Comparison of ENCODE assay signal across 8 mouse cellular contexts in genomic region chr15:99473801-99474575, GRCm38 (mm10). TPM values are rescaled to one million over a fixed set of nuclear protein-coding genes. Genes with fewer than 3 reads are reported as not detected.
A peak's percentile ranks its signal among the peaks of the same experiment; 100 is the strongest.
DNase-seq lines count a peak whose midpoint lies in the region; ATAC-seq and TF ChIP-seq lines count a peak whose summit lies in the region.

No protein-coding gene starts in this region.

- H3K27ac ChIP-seq in left cerebral cortex, adult 2 months, result peak overlapping the region; percentile 90
- peak overlapping the region; percentile 89 for H3K27ac ChIP-seq in limb, embryonic 14.5 days (replicated peaks; ENCODE audit: low read depth, low read length)
- peak overlapping the region; percentile 93 for H3K27ac ChIP-seq in midbrain, embryonic 13.5 days

- H3K36me3 ChIP-seq in limb, embryonic 14.5 days (ENCODE audit: control insufficient read depth, insufficient read depth, low read length), result peaks cover 19% of the 10 kb centered on the region
- H3K36me3 ChIP-seq in midbrain, embryonic 13.5 days, result peaks cover 4% of the 10 kb centered on the region
- no peaks in the 10 kb centered on the region for H3K36me3 ChIP-seq in splenic B cell, adult 2 months (ENCODE audit: control insufficient read depth, insufficient read depth, low read length, poor library complexity, severe bottlenecking)

- peaks cover 6% of the 10 kb centered on the region; the same call in 1 of the 2 replicates for H3K4me1 ChIP-seq in limb, embryonic 14.5 days (ENCODE audit: control insufficient read depth, insufficient read depth, low read length)
- H3K4me1 ChIP-seq in midbrain, embryonic 13.5 days (replicated peaks), result peaks cover 14% of the 10 kb centered on the region

- peak overlapping the region; percentile 91 for H3K4me3 ChIP-seq in left cerebral cortex, adult 2 months
- peak overlapping the region; percentile 78 for H3K4me3 ChIP-seq in limb, embryonic 14.5 days (replicated peaks; ENCODE audit: low read length)
- peak overlapping the region; percentile 87 for H3K4me3 ChIP-seq in midbrain, embryonic 13.5 days (replicated peaks)

- intact Hi-C loops in left cerebral cortex, adult 2 months (cut with DNase I), result loop anchor here (5.0 kb wide), 1 partner anchor 157 kb away; no protein-coding TSS in a partner anchor

- ATAC-seq in limb, embryonic 14.5 days (ENCODE audit: low FRiP score, low read depth), result peak; percentile 74
- peak; percentile 86 for ATAC-seq in midbrain, embryonic 13.5 days

- 5% methylated on average over 32 of the region's 38 CpGs for WGBS in limb, embryonic 14.5 days
- 7% methylated on average over 38 of the region's 38 CpGs for WGBS in midbrain, embryonic 13.5 days

- H3K4me2 ChIP-seq in limb, embryonic 14.5 days (replicated peaks; ENCODE audit: low read depth, low read length, severe bottlenecking), result peak overlapping the region; percentile 60
- peak overlapping the region; percentile 81 for H3K4me2 ChIP-seq in midbrain, embryonic 13.5 days (replicated peaks)

- no peaks in the 10 kb centered on the region for H3K9me3 ChIP-seq in limb, embryonic 14.5 days (ENCODE audit: control insufficient read depth, low read length)
- no peaks in the 10 kb centered on the region for H3K9me3 ChIP-seq in midbrain, embryonic 13.5 days

- no peaks in the 10 kb centered on the region for H3K27me3 ChIP-seq in limb, embryonic 14.5 days (ENCODE audit: control insufficient read depth, insufficient read depth, low read length)
- no peaks in the 10 kb centered on the region for H3K27me3 ChIP-seq in midbrain, embryonic 13.5 days
- no peaks in the 10 kb centered on the region for H3K27me3 ChIP-seq in splenic B cell, adult 2 months (ENCODE audit: control insufficient read depth, insufficient read depth, low read length, poor library complexity, severe bottlenecking)

- TF ChIP-seq POLR2A in limb, embryonic 14.5 days (IDR thresholded peaks at IDR 0.05; ENCODE audit: borderline replicate concordance, extremely low read depth, insufficient read depth, insufficient read length), result no peak

- peak; percentile 44 to 50 for DNase-seq in left cerebral cortex, adult 2 months (ENCODE audit: extremely low spot score in 1 of 2, low spot score in 2 of 2)
- DNase-seq in left cerebral cortex, adult 8-10 months (ENCODE audit: low spot score in 2 of 2), result no peak
- DNase-seq in cerebellum, postnatal 25 days, result peak; percentile 54 to 65
- peak; percentile 63 for DNase-seq in gastrocnemius, postnatal 10 days
- peak; percentile 68 for DNase-seq in induced T-regulatory cell, adult 2 months (ENCODE audit: low read depth)
- DNase-seq in limb, embryonic 14.5 days (ENCODE audit: low spot score), result peak; percentile 81
- DNase-seq in splenic B cell, adult 2 months (ENCODE audit: low read depth, low spot score), result peak; percentile 46

- TF ChIP-seq CTCF in left cerebral cortex, adult 2 months (IDR thresholded peaks at IDR 0.05), result no peak

- H3K9ac ChIP-seq in limb, embryonic 14.5 days (ENCODE audit: low read depth, low read length, severe bottlenecking), result peak overlapping the region; percentile 85
- peak overlapping the region; percentile 91 for H3K9ac ChIP-seq in midbrain, embryonic 13.5 days (replicated peaks)

RNA-seq across cellular contexts. Expression of gene Bcdin3d, which starts 0.5 kb away (rescaled TPM):
- total RNA-seq in left cerebral cortex, adult 2 months (2021), result 1 to 10 TPM; 3.7 to 5.4 TPM
- 1 to 10 TPM; 4.5 to 6.2 (median 6.2) TPM for total RNA-seq in left cerebral cortex, adult 8-10 months (2022)
- 1 to 10 TPM; 5.3 TPM for total RNA-seq in gastrocnemius, postnatal 10 days (2021)
- 9.0 and 9.2 TPM in 2 replicates for polyA plus RNA-seq in limb, embryonic 14.5 days (2012; rRNA removed)
- polyA plus RNA-seq in limb, embryonic 14.5 days (2014; fragmentation: Nextera tagmentation; extraction: Ambion mirVana), result 13.6 and 14.5 TPM in 2 replicates
- 26.5 and 26.9 TPM in 2 replicates for polyA plus RNA-seq in midbrain, embryonic 13.5 days (2015; fragmentation: Nextera tagmentation; extraction: Ambion mirVana)

RNA-seq across cellular contexts. Expression of gene Nckap5l, which starts 16.4 kb away (rescaled TPM):
- total RNA-seq in left cerebral cortex, adult 2 months (2021), result 10 to 100 TPM; 19.2 to 21.3 TPM
- total RNA-seq in left cerebral cortex, adult 8-10 months (2022), result 10 to 100 TPM; 19.1 to 22.9 (median 19.5) TPM
- total RNA-seq in gastrocnemius, postnatal 10 days (2021), result 10 to 100 TPM; 12.3 to 21.0 TPM
- 24.4 and 32.4 TPM in 2 replicates for polyA plus RNA-seq in limb, embryonic 14.5 days (2012; rRNA removed)
- 14.1 and 19.3 TPM in 2 replicates for polyA plus RNA-seq in limb, embryonic 14.5 days (2014; fragmentation: Nextera tagmentation; extraction: Ambion mirVana)
- 12.2 and 15.6 TPM in 2 replicates for polyA plus RNA-seq in midbrain, embryonic 13.5 days (2015; fragmentation: Nextera tagmentation; extraction: Ambion mirVana)

RNA-seq across cellular contexts. Expression of gene Faim2, which starts 54.0 kb away (rescaled TPM):
- 100 to 1,000 TPM; 421 to 422 TPM for total RNA-seq in left cerebral cortex, adult 2 months (2021)
- 100 to 1,000 TPM; 421 to 457 (median 452) TPM for total RNA-seq in left cerebral cortex, adult 8-10 months (2022)
- under 1 TPM; 0.43 to 0.59 TPM for total RNA-seq in gastrocnemius, postnatal 10 days (2021)
- 0.21 and 0.27 TPM in 2 replicates for polyA plus RNA-seq in limb, embryonic 14.5 days (2012; rRNA removed)
- polyA plus RNA-seq in limb, embryonic 14.5 days (2014; fragmentation: Nextera tagmentation; extraction: Ambion mirVana), result 0.10 and 0.21 TPM in 2 replicates
- 9.5 and 12.1 TPM in 2 replicates for polyA plus RNA-seq in midbrain, embryonic 13.5 days (2015; fragmentation: Nextera tagmentation; extraction: Ambion mirVana)

Comparison
In these comparisons a context has a peak if more than half of its experiments do, and no peak if none do; other contexts are left out.
1. DNase-seq: peak in left cerebral cortex, adult 2 months (2 of 2), cerebellum, postnatal 25 days (2 of 2), gastrocnemius, postnatal 10 days (single experiment), induced T-regulatory cell, adult 2 months (single experiment), limb, embryonic 14.5 days (single experiment) and splenic B cell, adult 2 months (single experiment); none in left cerebral cortex, adult 8-10 months (0 of 2).
2. RNA of gene Faim2, which starts 54.0 kb away (total RNA-seq): 421 to 457 TPM in left cerebral cortex, adult 8-10 months and 421 to 422 TPM in left cerebral cortex, adult 2 months; 0.43 to 0.59 TPM in gastrocnemius, postnatal 10 days; every median in the first group is over 100 times any median in the second.
3. Peak in every context shown above with its lines, with median percentiles within 50 percentile points of each other: H3K27ac ChIP-seq and H3K4me3 ChIP-seq.